Mouse (Mus musculus): Measurements from ENCODE around the gene Pdzrn3.

GRCm38 (mm10) chr6:101311446-101311845, 66.3 kb downstream of the Pdzrn3 start:
- TF ChIP-seq CTCF (IDR thresholded peaks at IDR 0.05; ENCODE audit: borderline replicate concordance, insufficient read depth, low read length), result no peak
- TF ChIP-seq POLR2A (IDR thresholded peaks at IDR 0.05; ENCODE audit: low read depth, low read length), result no peak
